Mouse (Mus musculus): ENCODE measurements at regions not wholly inside any gene's neighbourhood (a gene's known extent, or its start where the extent isn't known, plus 50 kb on each side); places are given as distances from the start of the nearest gene placed in this dataset.
A peak's percentile ranks its signal among the peaks of the same experiment; 100 is the strongest.

DNA sequence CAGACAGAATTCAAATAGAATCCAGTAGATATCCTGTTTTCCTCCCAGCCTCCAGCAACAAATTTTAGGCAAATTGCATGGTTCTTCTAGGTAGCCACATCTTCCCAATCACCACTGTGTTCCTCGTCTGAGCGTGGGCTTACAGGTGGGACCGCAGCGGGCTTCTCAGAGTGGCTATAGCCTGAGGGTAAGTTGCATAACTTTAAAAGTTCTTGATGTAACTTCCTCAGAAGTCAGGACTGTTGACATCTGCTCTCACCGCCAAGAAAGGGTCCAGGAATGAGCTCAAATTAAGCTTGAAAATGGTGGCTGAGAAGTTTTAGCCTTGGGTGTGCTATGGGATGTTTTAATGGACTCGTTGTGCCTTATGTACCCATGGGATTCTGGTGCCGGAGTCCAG lies 377.7 kb downstream of the Gxylt1 start:
- Histone ChIP-seq H3K4me1 (ENCODE audit: control insufficient read depth, insufficient read depth, low read length) (no peaks in the 10 kb centered on the region), H3K27ac (replicated peaks; ENCODE audit: low read depth, low read length) (no peak overlapping the region), H3K4me2 (ENCODE audit: low read depth, low read length) (no peak overlapping the region), H3K27me3 (ENCODE audit: control insufficient read depth, insufficient read depth, low read length) (no peaks in the 10 kb centered on the region), H3K36me3 (replicated peaks; ENCODE audit: control insufficient read depth, insufficient read depth, low read depth, low read length) (no peaks in the 10 kb centered on the region), H3K9ac (replicated peaks; ENCODE audit: low read length) (no peak overlapping the region), H3K9me3 (replicated peaks; ENCODE audit: control insufficient read depth, low read length) (no peaks in the 10 kb centered on the region), H3K4me3 (ENCODE audit: low read depth, low read length) (no peak overlapping the region)
- DNase-seq (ENCODE audit: low spot score) (no peak), ATAC-seq (replicated peaks; ENCODE audit: insufficient number of reproducible peaks, low FRiP score, low TSS enrichment, low read depth) (no peak)
- 81% methylated on average over 7 of the region's 7 CpGs for WGBS

- no peaks in the 10 kb centered on the region for H3K36me3 ChIP-seq (replicated peaks; ENCODE audit: control insufficient read depth, insufficient read depth, low read depth, low read length)
- no peaks in the 10 kb centered on the region for H3K9me3 ChIP-seq (replicated peaks; ENCODE audit: control insufficient read depth, low read length)
- no peak overlapping the region for H3K4me2 ChIP-seq (ENCODE audit: low read depth, low read length)
- 65% methylated on average over 4 of the region's 4 CpGs for WGBS
- no peaks in the 10 kb centered on the region for H3K4me1 ChIP-seq (ENCODE audit: control insufficient read depth, insufficient read depth, low read length)
- H3K9ac ChIP-seq (replicated peaks; ENCODE audit: low read length), result no peak overlapping the region
- DNase-seq (ENCODE audit: low spot score) (peak; percentile 32), ATAC-seq (replicated peaks; ENCODE audit: insufficient number of reproducible peaks, low FRiP score, low TSS enrichment, low read depth) (no peak)
- H3K27me3 ChIP-seq (ENCODE audit: control insufficient read depth, insufficient read depth, low read length), result no peaks in the 10 kb centered on the region
- no peak overlapping the region for H3K27ac ChIP-seq (replicated peaks; ENCODE audit: low read depth, low read length)
- no peak overlapping the region for H3K4me3 ChIP-seq (ENCODE audit: low read depth, low read length)
Measured at GRCm38 (mm10) chr15:92895836-92896235, 379.1 kb downstream of the Gxylt1 start.

- no peak overlapping the region for H3K27ac ChIP-seq (replicated peaks; ENCODE audit: low read depth, low read length)
- WGBS, result 63% methylated on average over 5 of the region's 5 CpGs
- no peak for ATAC-seq (replicated peaks; ENCODE audit: insufficient number of reproducible peaks, low FRiP score, low TSS enrichment, low read depth)
Measured at GRCm38 (mm10) chr15:92876438-92876837, 398.5 kb downstream of the Gxylt1 start.

DNA sequence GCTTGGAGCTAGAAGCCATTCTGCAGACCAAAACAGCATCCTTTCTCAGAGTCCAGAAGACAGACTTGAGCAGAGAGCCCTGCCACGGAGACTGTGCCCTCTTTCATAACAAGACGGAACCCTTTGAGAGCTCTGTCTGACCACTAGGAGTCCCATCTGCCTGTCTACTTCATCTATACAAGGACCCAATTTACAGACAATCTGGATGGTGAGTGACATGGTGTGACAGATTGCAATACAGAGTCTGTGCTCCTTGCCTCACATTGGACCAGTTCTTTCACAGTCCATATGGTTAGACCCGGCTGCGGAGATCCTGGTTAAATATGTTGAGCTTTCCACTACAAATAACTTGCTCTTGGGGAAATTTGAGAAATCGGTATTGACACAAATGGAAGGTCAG lies 410.9 kb downstream of the Gxylt1 start:
- no peak for ATAC-seq (replicated peaks; ENCODE audit: insufficient number of reproducible peaks, low FRiP score, low TSS enrichment, low read depth)
- Histone ChIP-seq H3K4me3 (ENCODE audit: low read depth, low read length) (no peak overlapping the region), H3K9ac (replicated peaks; ENCODE audit: low read length) (no peak overlapping the region), H3K27ac (replicated peaks; ENCODE audit: low read depth, low read length) (no peak overlapping the region), H3K4me1 (ENCODE audit: control insufficient read depth, insufficient read depth, low read length) (no peaks in the 10 kb centered on the region), H3K9me3 (replicated peaks; ENCODE audit: control insufficient read depth, low read length) (no peaks in the 10 kb centered on the region), H3K36me3 (replicated peaks; ENCODE audit: control insufficient read depth, insufficient read depth, low read depth, low read length) (no peaks in the 10 kb centered on the region), H3K27me3 (ENCODE audit: control insufficient read depth, insufficient read depth, low read length) (no peaks in the 10 kb centered on the region), H3K4me2 (ENCODE audit: low read depth, low read length) (no peak overlapping the region)
- 78% methylated on average over 5 of the region's 5 CpGs for WGBS
- no peak for DNase-seq (ENCODE audit: low spot score)

More at GRCm38 (mm10) chr15:92876438-92876837, 398.5 kb downstream of the Gxylt1 start:
- DNase-seq (ENCODE audit: low spot score), result no peak
- H3K9ac ChIP-seq (replicated peaks; ENCODE audit: low read length), result no peak overlapping the region
- no peaks in the 10 kb centered on the region for H3K4me1 ChIP-seq (ENCODE audit: control insufficient read depth, insufficient read depth, low read length)
- H3K27me3 ChIP-seq (ENCODE audit: control insufficient read depth, insufficient read depth, low read length), result no peaks in the 10 kb centered on the region
- no peak overlapping the region for H3K4me3 ChIP-seq (ENCODE audit: low read depth, low read length)
- no peaks in the 10 kb centered on the region for H3K36me3 ChIP-seq (replicated peaks; ENCODE audit: control insufficient read depth, insufficient read depth, low read depth, low read length)
- H3K9me3 ChIP-seq (replicated peaks; ENCODE audit: control insufficient read depth, low read length), result no peaks in the 10 kb centered on the region
- no peak overlapping the region for H3K4me2 ChIP-seq (ENCODE audit: low read depth, low read length)

GRCm38 (mm10) chr15:92850854-92851253 lies 424.1 kb downstream of the Gxylt1 start:
- H3K4me3 ChIP-seq (ENCODE audit: low read depth, low read length), result no peak overlapping the region
- H3K27ac ChIP-seq (replicated peaks; ENCODE audit: low read depth, low read length), result no peak overlapping the region
- no peaks in the 10 kb centered on the region for H3K36me3 ChIP-seq (replicated peaks; ENCODE audit: control insufficient read depth, insufficient read depth, low read depth, low read length)
- WGBS, result 70% methylated on average over 5 of the region's 5 CpGs
- H3K4me2 ChIP-seq (ENCODE audit: low read depth, low read length), result no peak overlapping the region
- H3K27me3 ChIP-seq (ENCODE audit: control insufficient read depth, insufficient read depth, low read length), result no peaks in the 10 kb centered on the region
- H3K9me3 ChIP-seq (replicated peaks; ENCODE audit: control insufficient read depth, low read length), result no peaks in the 10 kb centered on the region
- H3K9ac ChIP-seq (replicated peaks; ENCODE audit: low read length), result no peak overlapping the region
- no peaks in the 10 kb centered on the region for H3K4me1 ChIP-seq (ENCODE audit: control insufficient read depth, insufficient read depth, low read length)
- DNase-seq (ENCODE audit: low spot score) (no peak), ATAC-seq (replicated peaks; ENCODE audit: insufficient number of reproducible peaks, low FRiP score, low TSS enrichment, low read depth) (no peak)

GRCm38 (mm10) chr15:92840035-92840434 lies 434.9 kb downstream of the Gxylt1 start:
- no peak for ATAC-seq (replicated peaks; ENCODE audit: insufficient number of reproducible peaks, low FRiP score, low TSS enrichment, low read depth)
- no peak overlapping the region for H3K4me3 ChIP-seq (ENCODE audit: low read depth, low read length)
- no peak overlapping the region for H3K27ac ChIP-seq (replicated peaks; ENCODE audit: low read depth, low read length)
- DNase-seq (ENCODE audit: low spot score), result no peak
- no peak overlapping the region for H3K4me2 ChIP-seq (ENCODE audit: low read depth, low read length)
- no peaks in the 10 kb centered on the region for H3K9me3 ChIP-seq (replicated peaks; ENCODE audit: control insufficient read depth, low read length)
- H3K36me3 ChIP-seq (replicated peaks; ENCODE audit: control insufficient read depth, insufficient read depth, low read depth, low read length), result no peaks in the 10 kb centered on the region
- WGBS, result 81% methylated on average over 5 of the region's 5 CpGs
- no peaks in the 10 kb centered on the region for H3K4me1 ChIP-seq (ENCODE audit: control insufficient read depth, insufficient read depth, low read length)
- H3K27me3 ChIP-seq (ENCODE audit: control insufficient read depth, insufficient read depth, low read length), result no peaks in the 10 kb centered on the region
- H3K9ac ChIP-seq (replicated peaks; ENCODE audit: low read length), result no peak overlapping the region

GRCm38 (mm10) chr15:92839611-92840010 lies 435.4 kb downstream of the Gxylt1 start:
- WGBS, result 77% methylated on average over 4 of the region's 4 CpGs
- Histone ChIP-seq H3K4me3 (ENCODE audit: low read depth, low read length) (no peak overlapping the region), H3K9ac (replicated peaks; ENCODE audit: low read length) (no peak overlapping the region), H3K9me3 (replicated peaks; ENCODE audit: control insufficient read depth, low read length) (no peaks in the 10 kb centered on the region), H3K4me1 (ENCODE audit: control insufficient read depth, insufficient read depth, low read length) (no peaks in the 10 kb centered on the region), H3K36me3 (replicated peaks; ENCODE audit: control insufficient read depth, insufficient read depth, low read depth, low read length) (no peaks in the 10 kb centered on the region), H3K4me2 (ENCODE audit: low read depth, low read length) (no peak overlapping the region), H3K27ac (replicated peaks; ENCODE audit: low read depth, low read length) (no peak overlapping the region), H3K27me3 (ENCODE audit: control insufficient read depth, insufficient read depth, low read length) (no peaks in the 10 kb centered on the region)
- ATAC-seq (replicated peaks; ENCODE audit: insufficient number of reproducible peaks, low FRiP score, low TSS enrichment, low read depth), result no peak
- no peak for DNase-seq (ENCODE audit: low spot score)

DNA sequence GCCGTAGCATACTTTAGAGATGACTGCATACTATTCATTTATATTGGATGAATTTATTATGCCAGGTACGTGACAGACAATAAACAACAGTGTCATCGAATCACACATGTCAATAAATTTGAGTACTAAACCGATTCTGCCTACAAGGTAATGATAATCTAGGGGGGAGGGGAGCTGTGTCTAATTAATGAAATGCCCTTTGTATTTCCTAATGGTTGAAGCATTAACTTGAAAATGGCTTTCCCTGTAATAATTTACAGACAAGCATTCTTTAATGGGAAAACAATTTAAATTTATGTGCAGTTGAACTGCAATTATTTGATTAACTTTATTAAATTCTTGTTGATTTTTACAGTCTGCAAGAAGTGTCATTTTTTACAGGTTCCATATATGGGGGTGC lies 429.5 kb downstream of the Pdzrn4 start:
- H3K27me3 ChIP-seq (ENCODE audit: control insufficient read depth, insufficient read depth, low read length), result no peaks in the 10 kb centered on the region
- no peak overlapping the region for H3K4me2 ChIP-seq (ENCODE audit: low read depth, low read length)
- no peak for DNase-seq (ENCODE audit: low spot score)
- H3K4me3 ChIP-seq (ENCODE audit: low read depth, low read length), result no peak overlapping the region
- no peaks in the 10 kb centered on the region for H3K9me3 ChIP-seq (replicated peaks; ENCODE audit: control insufficient read depth, low read length)
- H3K9ac ChIP-seq (replicated peaks; ENCODE audit: low read length), result no peak overlapping the region
- H3K36me3 ChIP-seq (replicated peaks; ENCODE audit: control insufficient read depth, insufficient read depth, low read depth, low read length), result no peaks in the 10 kb centered on the region
- H3K4me1 ChIP-seq (ENCODE audit: control insufficient read depth, insufficient read depth, low read length), result no peaks in the 10 kb centered on the region
- WGBS, result 88% methylated on average over 4 of the region's 4 CpGs
- H3K27ac ChIP-seq (replicated peaks; ENCODE audit: low read depth, low read length), result no peak overlapping the region
- ATAC-seq (replicated peaks; ENCODE audit: insufficient number of reproducible peaks, low FRiP score, low TSS enrichment, low read depth), result no peak
